Mouse (Mus musculus) embryonic facial prominence, embryonic 11.5 days (tissue): ENCODE results near the gene Resp18. TPM values are rescaled to one million over a fixed set of nuclear protein-coding genes. Genes with fewer than 3 reads are reported as not detected.
"Not testable (repeated sequence)": the region's sequence is repeated elsewhere in the genome, so short reads cannot be mapped to it uniquely, and the experiment has no call there.

Experiments
- ATAC-seq: fragments of 200-750 bp; cut with Nextera tagmentation; replicated peaks from 2 replicates; pipeline ENCODE4 v1.8.0; 2017; ENCODE audit warnings: low read depth; ENCODE audit not compliant: insufficient number of reproducible peaks, low FRiP score, low TSS enrichment
- DNase-seq: peaks from one replicate; pipeline ENCODE4 v3.0.0-alpha.2; 2015; ENCODE audit warnings: low spot score
- H3K27ac ChIP-seq: fragments of 300-500 bp; sonication (generic); replicated peaks from 2 replicates; pipeline ENCODE4 v1.5.1; 2014; ENCODE audit warnings: mild to moderate bottlenecking, low read depth, low read length, control low read depth
- H3K27me3 ChIP-seq: fragments of 300-500 bp; sonication (generic); 2 replicates; pipeline ENCODE4 v1.6.1; 2014; ENCODE audit warnings: mild to moderate bottlenecking, low read length, moderate library complexity, mixed read lengths; ENCODE audit not compliant: control insufficient read depth, insufficient read depth
- H3K36me3 ChIP-seq: fragments of 300-500 bp; sonication (generic); replicated peaks from 2 replicates; pipeline ENCODE4 v1.6.1; 2014; ENCODE audit warnings: low read depth, mild to moderate bottlenecking, low read length, moderate library complexity, mixed read lengths; ENCODE audit not compliant: control insufficient read depth, insufficient read depth
- H3K4me1 ChIP-seq: fragments of 300-500 bp; sonication (generic); 2 replicates; pipeline ENCODE4 v1.6.1; 2014; ENCODE audit warnings: low read length, mixed read lengths; ENCODE audit not compliant: control insufficient read depth, insufficient read depth
- H3K4me2 ChIP-seq: fragments of 300-500 bp; sonication (generic); 2 replicates; pipeline ENCODE4 v1.6.1; 2014; ENCODE audit warnings: low read depth, mild to moderate bottlenecking, control low read depth, low read length, moderate library complexity
- H3K4me3 ChIP-seq: fragments of 300-500 bp; sonication (generic); 2 replicates; pipeline ENCODE4 v1.5.1; 2014; ENCODE audit warnings: low read depth, low read length, control low read depth
- H3K9ac ChIP-seq: fragments of 300-500 bp; sonication (generic); replicated peaks from 2 replicates; pipeline ENCODE4 v1.6.1; 2014; ENCODE audit warnings: mild to moderate bottlenecking, control low read depth, low read length
- H3K9me3 ChIP-seq: fragments of 300-500 bp; sonication (generic); replicated peaks from 2 replicates; pipeline ENCODE4 v1.6.1; 2016; ENCODE audit warnings: mild to moderate bottlenecking, low read length, inconsistent platforms, mixed read lengths; ENCODE audit not compliant: control insufficient read depth
- WGBS: fragments of 180-500 bp; shearing (Covaris S2); extraction: QIAGEN DNeasy Blood & Tissue Kit; methylation state at CpG from one replicate; pipeline ENCODE4 v1.1.7; 2014; 5-methylcytosine and 5-hydroxymethylcytosine counted together
- polyA plus RNA-seq: library from polyadenylated mRNA; unstranded; fragments of >200 nt; fragmentation: Nextera tagmentation; extraction: Ambion mirVana; gene quantifications from 2 replicates; pipeline ENCODE4 v1.2.1, GENCODE M21; 2014

Gene Resp18
- polyA plus RNA-seq, 1 experiment from 2014 or later, result 4.9 TPM

DNA sequence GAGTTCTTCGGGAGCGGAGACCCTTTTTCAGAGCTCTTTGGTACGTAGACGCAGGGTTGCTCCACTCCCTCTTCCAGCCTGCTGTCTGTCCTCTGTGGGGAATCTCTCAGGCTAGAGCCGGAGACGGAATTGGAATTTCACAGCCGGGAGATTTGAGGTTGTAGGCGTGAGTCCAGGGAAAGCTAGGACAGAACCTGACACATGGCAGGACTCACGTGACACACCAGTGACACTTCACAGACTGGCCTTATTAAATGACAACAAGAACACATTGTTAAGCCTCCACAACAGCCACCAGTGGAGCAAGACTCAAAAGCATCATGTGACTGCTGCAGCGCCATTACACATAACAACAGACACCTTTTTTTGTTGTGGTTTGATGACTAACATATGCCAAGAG, 38.6 kb downstream of the Resp18 start:
- H3K27me3 ChIP-seq, result no peaks in the 10 kb centered on the region
- DNase-seq (no peak), ATAC-seq (no peak)
- no peaks in the 10 kb centered on the region for H3K36me3 ChIP-seq
- no peaks in the 10 kb centered on the region for H3K9me3 ChIP-seq
- WGBS, result 87% methylated on average over 10 of the region's 10 CpGs
- H3K27ac ChIP-seq, result no peak overlapping the region
- no peak overlapping the region for H3K9ac ChIP-seq
- H3K4me3 ChIP-seq, result no peak overlapping the region
- H3K4me2 ChIP-seq, result no peak overlapping the region
- 0 out of 2 replicates have a peak, but pooled peaks cover 2% of the 10 kb centered on the region for H3K4me1 ChIP-seq

DNA sequence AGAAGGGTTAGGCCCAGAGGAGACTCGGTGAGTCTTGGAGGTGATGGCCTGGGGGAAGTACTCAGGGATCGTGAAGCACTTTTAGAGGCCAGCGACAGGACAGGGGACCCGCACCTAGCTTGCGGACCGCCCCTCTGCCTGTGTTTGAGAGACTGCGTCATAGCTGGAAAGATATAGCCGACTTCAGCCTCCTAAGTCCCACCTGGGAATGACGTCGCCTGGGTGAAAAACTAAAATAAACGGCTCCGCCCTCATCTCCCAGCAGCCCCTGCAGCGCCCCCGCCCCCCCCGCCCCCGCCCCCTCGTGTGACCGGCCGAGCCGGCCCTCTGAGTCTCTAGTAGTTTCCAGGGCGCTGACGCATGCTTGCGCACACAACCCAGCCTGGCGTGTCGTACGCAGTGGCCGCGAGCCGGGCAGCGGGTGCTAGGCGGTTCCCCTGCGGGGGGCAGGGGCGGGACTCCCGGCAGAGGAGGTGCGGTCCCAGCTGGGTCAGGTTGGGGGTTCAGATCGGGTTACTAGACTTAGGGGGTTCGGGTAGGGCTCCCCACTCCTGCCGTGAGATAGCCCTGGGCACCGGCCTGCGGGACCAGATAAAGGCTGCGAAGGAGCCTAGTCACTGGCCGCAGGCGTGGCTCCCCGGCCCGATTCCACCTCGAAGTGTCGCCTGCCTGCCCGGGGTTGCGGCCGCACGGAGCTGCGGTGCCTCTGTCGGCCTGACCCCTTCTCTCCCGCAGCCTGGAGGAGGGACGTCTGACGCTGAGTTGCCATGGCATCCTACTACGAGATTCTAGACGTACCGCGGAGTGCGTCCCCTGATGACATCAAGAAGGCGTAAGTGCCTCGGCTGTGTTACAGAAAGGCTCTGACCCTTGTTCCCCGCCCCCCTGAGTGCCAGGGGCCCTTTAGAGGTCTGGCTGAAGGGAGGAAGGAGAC, 41.8 kb downstream of the Resp18 start, which contains the start of gene Dnajb2:
Gene Dnajb2 (plus strand): TSS at position 290 of the 934 bp plus-strand sequence.
- DNase-seq (peak; percentile 83), ATAC-seq (peak; percentile 91)
- no peaks in the 10 kb centered on the region for H3K27me3 ChIP-seq
- under 1% methylated on average over 64 of the region's 64 CpGs for WGBS
- 0 out of 2 replicates have a peak, but pooled peaks cover 2% of the 10 kb centered on the region for H3K4me1 ChIP-seq
- no peaks in the 10 kb centered on the region for H3K36me3 ChIP-seq
- H3K4me2 ChIP-seq, result peak within 1 kb of the TSS; percentile 93
- peak within 1 kb of the TSS; percentile 70 for H3K27ac ChIP-seq
- peak within 1 kb of the TSS; percentile 78 for H3K9ac ChIP-seq
- H3K4me3 ChIP-seq, result peak within 1 kb of the TSS; percentile 68
- H3K9me3 ChIP-seq, result no peaks in the 10 kb centered on the region

DNA sequence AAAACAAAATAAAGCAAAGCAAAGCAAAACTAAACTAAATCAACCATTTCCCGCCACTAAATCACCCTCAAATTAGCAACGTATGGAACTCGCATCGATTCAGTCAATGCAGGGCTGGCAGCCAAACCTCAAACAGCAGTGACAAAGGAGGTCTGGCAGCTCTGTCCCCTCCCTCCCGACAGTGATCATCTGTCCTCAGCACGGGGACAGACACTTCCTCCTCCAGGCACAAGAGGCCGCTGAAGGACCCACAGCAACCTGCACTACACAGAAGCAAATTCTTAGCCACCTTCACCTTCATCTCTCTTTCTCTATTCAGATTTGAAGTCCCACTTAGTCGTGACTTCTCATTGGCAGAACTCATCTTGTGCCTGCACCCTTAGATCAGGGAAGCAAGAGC, 43.6 kb downstream of the Resp18 start:
- Histone ChIP-seq H3K36me3 (no peaks in the 10 kb centered on the region), H3K27ac (no peak overlapping the region), H3K4me2 (no peak overlapping the region), H3K4me3 (no peak overlapping the region), H3K9ac (no peak overlapping the region), H3K27me3 (no peaks in the 10 kb centered on the region), H3K4me1 (0 out of 2 replicates have a peak, but pooled peaks cover 2% of the 10 kb centered on the region), H3K9me3 (no peaks in the 10 kb centered on the region)
- under 1% methylated on average over 8 of the region's 8 CpGs for WGBS
- DNase-seq, result peak; percentile 58
- no peak for ATAC-seq

DNA sequence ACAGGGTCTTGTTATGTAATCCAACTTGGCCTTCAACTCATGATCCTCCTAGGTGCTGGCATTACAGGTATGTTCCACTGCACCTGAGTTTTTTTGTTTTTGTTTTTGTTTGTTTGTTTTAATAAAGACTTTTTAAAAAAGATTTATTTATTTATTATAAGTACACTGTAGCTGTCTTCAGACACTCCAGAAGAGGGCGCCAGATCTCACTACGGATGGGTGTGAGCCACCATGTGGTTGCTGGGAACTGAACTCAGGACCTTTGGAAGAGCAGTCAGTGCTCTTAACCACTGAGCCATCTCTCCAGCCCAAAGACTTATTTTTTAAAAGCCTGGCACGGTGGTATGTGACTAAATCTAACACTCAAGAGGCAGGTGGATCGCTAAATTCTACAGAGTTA, 45.7 kb downstream of the Resp18 start:
- not testable (repeated sequence) for H3K9ac ChIP-seq, H3K36me3 ChIP-seq, ATAC-seq, H3K4me1 ChIP-seq, H3K27ac ChIP-seq, DNase-seq, H3K27me3 ChIP-seq, H3K9me3 ChIP-seq, H3K4me2 ChIP-seq, H3K4me3 ChIP-seq
- 61% methylated on average over 4 of the region's 4 CpGs for WGBS

DNA sequence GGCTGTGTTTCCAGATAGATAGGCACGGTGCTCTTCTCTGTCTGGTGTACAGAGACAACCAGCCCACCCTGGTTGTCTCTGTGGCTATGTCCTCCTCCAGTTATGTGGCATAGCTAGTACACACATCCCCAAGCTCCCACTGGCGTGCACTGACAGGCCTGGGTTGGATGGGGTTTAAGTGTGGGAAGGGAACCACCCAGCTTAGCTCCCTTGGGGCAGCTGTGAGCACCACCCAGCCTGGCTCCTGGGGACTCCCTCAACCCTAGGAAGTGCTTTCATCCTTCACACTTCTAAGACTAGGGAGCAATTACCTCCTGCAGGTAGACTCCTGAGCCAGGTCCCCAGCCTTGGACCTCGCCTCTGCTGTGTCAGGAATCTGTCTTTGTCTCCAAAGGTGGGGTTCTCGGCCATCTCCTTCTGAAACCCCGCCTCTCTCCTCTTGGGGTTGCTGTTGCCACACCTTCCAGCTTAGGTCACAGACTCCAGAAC, 46.5 kb downstream of the Resp18 start, which contains the start of gene A630095N17Rik:
Gene A630095N17Rik (minus strand): TSS at position 439 of the 489 bp plus-strand sequence.
- 71% methylated on average over 5 of the region's 5 CpGs for WGBS

DNA sequence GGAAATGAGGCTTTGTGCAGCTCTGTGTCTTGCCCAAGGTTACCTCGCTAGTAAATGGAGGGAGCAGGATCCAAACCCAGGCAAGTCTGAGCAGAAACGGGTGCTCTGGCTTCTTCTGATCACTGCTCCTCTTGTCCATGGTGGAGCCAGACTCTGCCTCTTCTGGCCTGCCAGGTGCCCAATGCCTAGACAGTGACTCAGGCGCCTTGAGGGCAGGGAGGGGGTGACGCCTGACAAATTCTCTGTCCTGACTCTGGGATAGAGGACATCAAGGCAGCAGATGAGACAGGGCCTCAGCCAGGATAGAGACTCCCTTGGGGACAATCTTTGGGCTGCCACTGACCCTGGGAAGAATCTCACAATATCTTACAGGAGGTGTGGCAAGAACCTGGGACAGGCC, 47.0 kb downstream of the Resp18 start:
- WGBS, result 68% methylated on average over 4 of the region's 4 CpGs
- H3K9me3 ChIP-seq, result no peaks in the 10 kb centered on the region
- no peaks in the 10 kb centered on the region for H3K4me1 ChIP-seq
- no peak overlapping the region for H3K4me2 ChIP-seq
- no peak overlapping the region for H3K4me3 ChIP-seq
- no peak overlapping the region for H3K27ac ChIP-seq
- H3K9ac ChIP-seq, result no peak overlapping the region
- no peaks in the 10 kb centered on the region for H3K27me3 ChIP-seq
- no peaks in the 10 kb centered on the region for H3K36me3 ChIP-seq
- DNase-seq (no peak), ATAC-seq (no peak)

More for the DNA sequence above, 46.5 kb downstream of the Resp18 start, which contains the start of gene A630095N17Rik:
- DNase-seq, result no peak
- no peaks in the 10 kb centered on the region for H3K27me3 ChIP-seq
- no peak within 1 kb of the TSS for H3K27ac ChIP-seq
- no peak within 1 kb of the TSS for H3K4me2 ChIP-seq
- no peaks in the 10 kb centered on the region for H3K9me3 ChIP-seq
- H3K4me3 ChIP-seq, result no peak within 1 kb of the TSS
- H3K4me1 ChIP-seq, result no peaks in the 10 kb centered on the region
- H3K36me3 ChIP-seq, result no peaks in the 10 kb centered on the region
- H3K9ac ChIP-seq, result no peak within 1 kb of the TSS
- no peak for ATAC-seq

DNA sequence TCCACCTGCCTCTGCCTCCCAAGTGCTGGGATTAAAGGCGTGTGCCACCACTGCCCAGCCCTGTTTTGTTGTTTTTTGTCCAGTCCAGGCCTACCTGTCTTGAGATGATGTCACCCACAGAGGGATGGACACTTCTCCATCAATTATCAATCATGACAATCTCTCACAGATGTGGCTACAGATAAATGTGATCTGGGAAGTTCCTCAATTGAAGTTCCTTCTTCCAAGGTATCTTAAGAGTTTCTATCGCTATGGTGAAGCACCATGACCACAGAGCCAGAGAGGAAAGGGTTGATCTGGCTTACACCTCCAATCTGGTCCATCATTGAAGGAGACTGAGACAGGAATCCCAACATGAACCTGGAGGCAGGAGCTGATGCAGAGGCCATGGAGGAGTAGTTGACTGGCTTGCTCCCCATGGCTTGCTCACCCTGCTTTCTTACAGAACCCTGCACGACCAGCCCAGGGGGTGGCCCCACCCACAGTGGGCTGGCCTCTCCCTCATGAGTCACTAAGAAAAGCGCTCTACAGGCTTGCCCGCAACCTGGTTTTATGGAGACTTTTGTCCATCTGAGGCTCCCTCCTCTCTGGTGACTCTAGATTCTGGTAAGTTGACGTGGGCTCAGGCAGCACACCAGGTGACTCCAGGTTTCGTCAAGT, 47.8 kb downstream of the Resp18 start:
- no peaks in the 10 kb centered on the region for H3K4me1 ChIP-seq
- H3K27me3 ChIP-seq, result no peaks in the 10 kb centered on the region
- H3K9ac ChIP-seq, result no peak overlapping the region
- no peak overlapping the region for H3K27ac ChIP-seq
- no peaks in the 10 kb centered on the region for H3K9me3 ChIP-seq
- H3K36me3 ChIP-seq, result no peaks in the 10 kb centered on the region
- H3K4me3 ChIP-seq, result no peak overlapping the region
- DNase-seq (no peak), ATAC-seq (no peak)
- no peak overlapping the region for H3K4me2 ChIP-seq
- WGBS, result 77% methylated on average over 7 of the region's 7 CpGs
